Mouse (Mus musculus): ENCODE results near the gene Sephs2.
"Not testable (repeated sequence)": the region's sequence is repeated elsewhere in the genome, so short reads cannot be mapped to it uniquely, and the experiment has no call there.

The Sephs2 gene

DNA sequence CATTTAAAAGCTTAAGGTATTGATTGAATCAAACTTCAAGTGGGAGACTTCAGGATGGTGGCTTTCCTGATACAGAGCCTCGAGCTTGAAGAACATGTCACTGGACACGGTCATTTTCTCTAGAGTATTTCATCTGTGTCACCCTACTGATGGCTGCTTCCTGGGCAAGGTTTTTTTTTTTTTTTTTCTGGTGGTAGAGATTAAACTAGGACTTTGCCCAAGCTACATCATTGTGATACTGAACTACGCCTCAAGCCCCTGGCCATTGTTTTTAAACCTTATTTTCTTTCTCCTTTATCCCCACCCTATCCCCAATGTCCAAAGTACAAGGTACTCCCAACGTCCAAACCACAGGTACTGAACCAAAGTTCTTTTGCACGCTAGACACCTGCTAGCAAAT lies 3.2 kb downstream of the Sephs2 start:
- no peak for DNase-seq (ENCODE audit: low read depth)

DNA sequence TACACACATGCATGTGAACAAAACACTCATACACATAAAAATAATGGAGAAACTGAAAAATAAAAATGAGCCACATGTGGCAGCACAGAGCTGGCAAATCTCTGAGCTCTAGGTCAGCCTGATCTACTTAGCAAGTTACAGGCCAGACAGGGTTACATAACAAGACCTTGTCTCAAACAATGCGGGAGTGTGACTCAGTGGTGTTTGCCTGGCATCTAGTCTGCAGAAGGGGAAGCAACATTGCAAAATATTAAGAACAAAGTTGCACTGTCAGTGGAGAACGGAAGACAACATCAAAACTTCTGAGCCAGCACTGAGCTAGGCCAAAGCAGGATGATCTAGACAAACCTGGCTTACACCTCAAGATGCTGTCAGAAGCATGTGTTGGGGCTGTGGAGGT lies 3.6 kb downstream of the Sephs2 start:
- no peak for DNase-seq (ENCODE audit: low read depth)

DNA sequence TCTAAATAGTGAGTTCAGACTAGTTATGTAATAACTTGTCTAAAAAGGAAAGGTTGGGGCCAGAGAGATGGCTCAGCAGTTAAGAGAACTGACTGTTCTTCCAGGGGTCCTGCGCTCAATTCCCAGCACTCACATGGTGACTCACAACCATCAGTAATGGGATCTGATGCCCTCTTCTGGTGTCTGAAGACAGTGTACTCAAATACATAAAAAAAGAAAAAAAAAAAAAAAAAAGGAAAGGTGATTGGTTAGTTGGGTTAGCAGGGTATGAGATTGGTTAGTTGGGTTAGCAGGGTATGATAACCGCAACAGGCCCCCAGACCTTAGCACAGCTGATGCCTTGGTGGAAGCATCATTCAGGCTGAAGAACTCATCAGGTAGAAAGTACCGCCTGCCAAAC lies 10.3 kb downstream of the Sephs2 start:
- no peak for DNase-seq (ENCODE audit: low read depth)

DNA sequence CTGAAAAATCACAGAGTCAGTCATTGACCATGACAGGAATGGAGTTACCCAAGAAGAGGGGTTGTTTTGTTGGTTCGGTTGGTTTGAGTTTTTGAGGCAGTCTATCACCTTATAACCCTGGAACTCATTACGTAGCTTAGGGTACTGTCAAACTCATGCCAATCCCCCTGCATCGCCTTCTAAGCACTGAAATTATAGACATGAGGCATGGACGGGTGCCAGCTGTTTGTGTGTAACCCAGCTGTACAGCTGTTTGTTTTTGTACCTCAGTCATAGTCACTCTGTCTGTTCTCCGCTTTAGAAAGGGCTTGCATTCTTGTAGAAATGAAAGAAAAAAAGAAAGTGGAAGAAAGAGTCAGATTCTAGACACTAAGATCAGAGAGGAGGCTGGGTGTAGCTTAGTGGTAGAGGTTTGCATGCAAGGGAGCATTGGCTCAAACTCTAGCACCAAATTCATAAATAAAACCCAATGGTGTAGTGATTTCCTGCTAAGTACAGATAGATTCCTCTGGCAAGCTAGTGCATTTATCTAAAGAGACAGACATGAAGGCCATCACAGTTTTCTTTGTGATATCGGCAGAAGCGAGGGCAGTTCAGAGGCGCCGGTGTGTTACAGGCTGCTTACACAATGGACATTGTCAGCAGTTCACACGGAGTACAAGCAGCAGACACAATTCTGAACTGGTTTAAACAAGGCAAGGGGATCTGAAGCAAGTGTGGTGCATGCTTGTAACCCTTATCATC lies 11.5 kb downstream of the Sephs2 start:
- no peak for DNase-seq (ENCODE audit: low read depth)

DNA sequence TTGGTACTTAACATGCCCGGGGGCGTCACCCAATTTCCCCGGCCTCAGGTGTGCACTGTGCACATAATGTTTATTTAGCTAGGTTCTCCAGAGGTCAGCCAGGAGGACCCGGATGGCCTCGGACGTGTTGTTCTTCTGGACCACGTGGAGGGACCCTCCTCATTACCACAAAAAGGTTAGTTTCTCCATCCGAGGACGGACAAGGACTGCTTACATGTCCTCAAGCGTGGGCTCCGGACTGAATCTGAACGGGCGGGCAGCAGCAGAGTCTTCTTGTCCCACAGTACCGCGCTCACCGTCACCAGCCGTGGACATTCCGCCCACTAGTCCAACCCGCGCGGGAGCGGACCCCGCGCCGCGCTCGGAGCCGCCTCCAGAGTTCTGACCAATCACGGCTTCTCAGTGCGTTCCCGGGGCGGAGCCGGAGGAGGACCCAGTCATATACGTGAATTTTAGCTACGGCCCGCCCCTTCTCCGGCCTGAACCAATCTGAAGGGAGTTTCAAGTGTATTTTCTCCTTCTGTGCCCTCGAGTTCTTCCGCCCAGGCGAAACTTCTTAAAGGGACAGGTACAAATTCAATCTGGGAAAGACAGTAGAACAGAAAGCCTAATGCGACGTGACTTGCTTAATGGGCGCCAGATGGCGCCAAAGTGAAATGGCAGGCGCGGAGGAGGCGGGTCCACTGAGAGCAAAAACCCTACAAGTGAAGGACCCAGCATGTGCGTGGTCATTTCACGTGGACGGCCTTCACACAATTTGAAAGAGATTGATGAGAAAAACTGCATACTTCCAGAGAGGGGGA lies 13.3 kb downstream of the Sephs2 start, which contains the start of gene Dctpp1:
Gene Dctpp1, minus strand, starts transcription at position 401 of the 803 bp plus-strand sequence.
- DNase-seq (ENCODE audit: low read depth): peak; percentile 97

DNA sequence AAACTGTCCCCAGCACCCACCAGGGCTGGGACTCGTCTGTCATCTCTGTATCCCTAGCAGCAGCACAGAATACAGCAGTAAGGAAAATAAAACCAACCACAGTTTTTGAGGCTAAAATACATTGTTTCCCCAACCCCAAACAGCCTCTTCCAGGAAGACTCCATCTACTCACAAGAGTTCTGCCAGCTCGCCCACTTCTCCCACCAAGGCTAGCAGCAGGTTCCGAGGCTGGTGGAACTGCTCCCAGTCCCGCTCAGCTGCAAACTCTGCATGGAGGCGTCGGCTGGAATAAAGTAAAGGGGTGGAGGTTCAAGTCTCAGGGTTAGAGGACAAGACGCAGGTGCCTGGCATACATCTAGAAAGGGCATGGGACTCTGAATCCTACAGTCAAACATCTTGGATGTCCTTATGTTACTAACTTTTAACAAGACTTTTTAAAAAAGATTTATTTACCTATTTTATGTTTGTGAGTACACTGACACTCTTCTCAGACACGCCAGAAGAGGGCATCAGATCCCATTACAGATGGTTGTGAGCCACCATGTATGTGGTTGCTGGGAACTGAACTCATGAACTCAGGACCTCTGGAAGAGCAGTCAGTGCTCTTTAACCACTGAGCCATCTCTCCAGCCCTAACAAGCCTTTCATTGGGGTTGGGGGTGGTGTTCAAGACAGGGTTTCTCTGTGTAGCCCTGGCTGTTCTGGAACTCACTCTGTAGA lies 14.5 kb downstream of the Sephs2 start:
- no peak for DNase-seq (ENCODE audit: low read depth)

DNA sequence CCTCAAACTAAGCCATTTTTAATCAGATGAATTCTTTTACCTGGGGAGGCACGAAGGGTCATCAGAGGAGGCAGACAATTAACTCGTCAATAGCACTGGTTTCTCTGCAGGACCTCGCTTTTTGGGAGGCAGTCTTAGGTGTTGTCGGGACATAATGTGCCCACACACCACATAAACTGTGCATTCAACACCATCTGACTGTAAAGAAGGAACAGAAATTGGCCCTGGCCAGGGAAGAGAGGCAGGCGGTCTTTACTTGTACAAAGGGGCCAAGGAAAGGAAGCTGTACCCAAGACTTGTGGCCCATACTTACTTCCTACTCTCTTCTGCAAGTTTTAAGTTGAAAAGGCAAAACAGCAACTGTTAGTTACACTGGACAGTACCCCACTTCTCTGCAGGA lies 17.3 kb downstream of the Sephs2 start:
- DNase-seq (ENCODE audit: low read depth): no peak

DNA sequence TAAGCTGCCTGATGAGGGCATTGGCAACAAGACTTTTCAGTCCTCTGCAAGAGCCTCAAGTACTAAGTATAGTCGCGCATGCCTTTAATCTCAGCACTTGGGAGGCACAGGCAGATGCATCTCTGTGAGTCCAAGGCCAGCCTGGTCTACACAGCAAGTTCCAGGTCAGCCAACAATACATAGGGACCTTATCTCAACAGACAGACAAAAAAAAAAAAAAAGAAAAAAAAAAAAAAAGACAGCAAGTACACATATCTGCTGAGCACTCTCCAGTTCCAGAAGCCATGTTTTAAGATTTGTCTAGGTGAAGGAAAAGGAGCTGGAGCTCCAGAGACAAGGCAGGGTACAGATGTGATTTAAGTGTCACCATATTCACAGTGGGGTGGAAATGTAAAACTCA lies 17.9 kb downstream of the Sephs2 start:
- DNase-seq (ENCODE audit: low read depth): no peak

DNA sequence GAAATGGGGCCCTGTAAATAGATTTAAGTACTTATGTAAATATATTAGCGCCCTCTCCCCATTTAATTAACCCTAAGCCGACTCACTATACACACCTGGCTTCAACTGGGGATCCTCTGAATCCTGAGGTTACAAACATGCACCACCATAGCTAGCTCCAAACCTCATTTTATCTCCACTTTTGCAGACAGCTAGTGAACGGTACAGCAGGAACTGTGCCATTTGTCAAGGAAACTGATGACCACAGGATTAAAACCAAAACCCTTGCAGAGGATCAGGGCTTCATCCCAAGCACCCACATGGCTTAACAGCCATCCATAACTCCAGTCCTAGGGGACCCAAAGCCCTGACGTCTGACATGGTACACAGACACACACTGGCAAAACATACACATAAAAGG lies 18.8 kb downstream of the Sephs2 start:
- no peak for DNase-seq (ENCODE audit: low read depth)

DNA sequence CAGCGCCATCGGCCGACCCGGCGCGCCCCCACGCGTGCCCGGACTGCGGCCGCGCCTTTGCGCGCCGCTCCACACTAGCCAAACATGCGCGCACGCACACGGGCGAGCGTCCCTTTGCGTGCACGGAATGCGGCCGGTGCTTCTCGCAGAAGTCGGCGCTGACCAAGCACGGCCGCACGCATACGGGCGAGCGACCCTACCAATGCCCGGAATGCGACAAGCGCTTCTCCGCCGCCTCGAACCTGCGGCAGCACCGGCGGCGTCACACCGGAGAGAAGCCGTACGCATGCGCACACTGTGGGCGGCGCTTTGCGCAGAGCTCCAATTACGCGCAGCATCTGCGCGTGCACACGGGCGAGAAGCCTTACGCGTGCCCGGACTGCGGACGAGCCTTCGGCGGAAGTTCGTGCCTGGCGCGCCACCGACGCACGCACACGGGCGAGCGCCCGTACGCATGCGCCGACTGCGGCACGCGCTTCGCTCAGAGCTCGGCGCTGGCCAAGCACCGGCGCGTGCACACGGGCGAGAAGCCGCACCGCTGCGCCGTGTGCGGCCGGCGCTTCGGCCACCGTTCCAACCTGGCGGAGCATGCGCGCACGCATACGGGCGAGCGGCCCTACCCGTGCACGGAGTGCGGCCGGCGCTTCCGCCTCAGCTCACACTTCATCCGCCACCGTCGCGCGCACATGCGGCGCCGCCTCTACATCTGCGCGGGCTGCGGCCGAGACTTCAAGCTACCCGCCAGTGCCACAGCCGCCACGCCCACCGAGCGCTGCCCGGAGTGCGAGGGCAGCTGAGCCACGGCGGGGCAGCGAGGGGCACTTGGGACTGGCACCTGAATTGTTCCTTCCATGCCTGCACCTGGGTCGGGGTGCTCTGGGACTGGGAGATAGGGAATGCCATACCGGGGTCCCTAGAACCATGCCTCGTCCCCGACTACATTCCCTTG lies 19.8 kb downstream of the Sephs2 start:
- DNase-seq (ENCODE audit: low read depth): peak; percentile 94

DNA sequence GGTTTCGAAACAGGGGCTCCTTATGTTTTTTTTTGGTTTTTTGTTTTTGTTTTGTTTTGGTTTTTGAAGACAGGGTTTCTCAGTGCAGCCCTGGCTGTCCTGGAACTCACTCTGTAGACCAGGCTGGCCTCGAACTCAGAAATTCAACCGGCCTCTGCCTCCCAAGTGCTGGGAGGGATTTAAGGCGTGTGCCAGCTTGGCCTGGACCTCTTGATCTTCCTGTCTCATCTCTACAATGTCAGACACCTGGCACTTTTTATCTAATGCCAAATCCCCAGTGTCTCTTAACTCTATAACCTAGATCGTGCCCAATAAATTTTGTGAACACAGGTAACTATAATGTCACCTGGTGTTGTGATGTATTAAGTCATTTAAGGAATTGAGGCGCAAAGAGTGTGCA lies 20.5 kb downstream of the Sephs2 start:
- DNase-seq (ENCODE audit: low read depth): no peak

DNA sequence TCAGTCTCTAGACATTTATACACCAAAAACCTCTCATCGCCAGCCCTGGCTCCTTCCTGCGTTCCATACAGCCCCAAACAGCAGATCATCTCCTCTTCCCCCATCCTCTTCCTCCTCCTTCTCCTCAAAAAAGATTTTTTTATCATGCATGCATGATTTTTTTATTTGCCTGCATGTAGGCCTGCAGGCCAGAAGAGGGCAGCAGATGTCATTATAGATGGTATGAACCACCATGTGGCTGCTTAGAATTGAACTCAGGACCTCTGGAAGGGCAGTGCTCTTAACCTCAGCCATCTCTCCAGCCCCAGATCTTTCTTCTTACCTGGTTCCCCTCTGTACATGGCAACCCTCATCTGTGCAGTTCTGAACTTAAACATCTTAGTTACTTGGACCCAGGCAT lies 21.4 kb downstream of the Sephs2 start:
- DNase-seq (ENCODE audit: low read depth): no peak

DNA sequence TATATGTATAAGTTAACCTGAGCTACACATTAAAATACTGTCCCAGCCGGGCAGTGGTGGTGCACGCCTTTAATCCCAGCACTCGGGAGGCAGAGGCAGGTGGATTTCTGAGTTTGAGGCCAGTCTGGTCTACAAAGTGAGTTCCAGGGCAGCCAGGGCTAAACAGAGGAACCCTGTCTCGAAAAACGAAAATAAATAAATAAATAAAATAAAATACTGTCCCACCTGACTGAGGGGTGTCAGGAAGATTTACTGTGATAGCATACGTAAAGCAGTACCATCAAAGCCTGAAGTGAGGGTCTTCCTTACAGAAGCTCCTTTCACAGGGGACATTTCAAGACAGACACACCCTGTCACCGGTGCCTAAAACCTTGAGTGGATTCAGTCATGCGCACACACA lies 23.3 kb downstream of the Sephs2 start:
- not testable (repeated sequence) for DNase-seq (ENCODE audit: low read depth)

DNA sequence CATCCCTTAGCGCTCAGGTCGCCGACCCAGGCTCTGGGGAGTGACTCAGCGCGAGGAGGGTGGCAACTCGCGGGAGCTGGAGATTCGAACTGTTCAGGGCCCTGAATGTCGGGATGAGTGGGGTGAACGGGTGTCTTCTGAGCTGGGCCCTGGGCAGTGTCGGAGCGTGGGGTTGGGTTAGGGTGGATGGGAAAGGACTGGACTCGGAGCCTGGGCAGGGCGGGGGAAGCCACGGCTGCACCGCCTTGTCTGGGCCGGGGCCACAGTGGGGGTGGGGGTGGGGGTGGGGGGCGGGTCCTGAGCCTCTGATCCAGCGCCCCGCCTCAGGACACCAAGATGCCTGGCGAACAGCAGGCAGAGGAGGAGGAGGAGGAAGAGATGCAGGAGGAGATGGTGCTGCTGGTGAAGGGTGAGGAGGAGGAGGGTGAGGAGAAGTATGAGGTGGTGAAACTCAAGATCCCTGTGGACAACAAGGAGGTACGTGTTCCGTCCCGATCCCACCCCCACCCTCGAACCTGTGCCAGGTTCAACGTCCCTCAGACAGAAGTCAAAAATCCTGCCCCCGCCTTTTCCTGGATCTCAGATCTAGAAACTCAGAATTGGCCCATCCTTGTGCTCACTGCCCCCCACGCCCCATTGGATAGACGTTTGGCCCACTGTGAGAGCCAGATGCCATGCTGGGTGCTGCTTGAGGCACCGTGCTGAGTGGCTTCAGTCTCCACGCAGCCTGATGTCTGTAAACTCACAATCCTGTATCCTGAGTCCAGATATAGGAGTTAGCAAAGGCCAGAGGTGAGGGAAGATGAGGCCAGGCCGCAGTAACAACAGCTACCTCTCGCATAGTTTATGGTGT lies 29.0 kb downstream of the Sephs2 start:
- no peak for DNase-seq (ENCODE audit: low read depth)

DNA sequence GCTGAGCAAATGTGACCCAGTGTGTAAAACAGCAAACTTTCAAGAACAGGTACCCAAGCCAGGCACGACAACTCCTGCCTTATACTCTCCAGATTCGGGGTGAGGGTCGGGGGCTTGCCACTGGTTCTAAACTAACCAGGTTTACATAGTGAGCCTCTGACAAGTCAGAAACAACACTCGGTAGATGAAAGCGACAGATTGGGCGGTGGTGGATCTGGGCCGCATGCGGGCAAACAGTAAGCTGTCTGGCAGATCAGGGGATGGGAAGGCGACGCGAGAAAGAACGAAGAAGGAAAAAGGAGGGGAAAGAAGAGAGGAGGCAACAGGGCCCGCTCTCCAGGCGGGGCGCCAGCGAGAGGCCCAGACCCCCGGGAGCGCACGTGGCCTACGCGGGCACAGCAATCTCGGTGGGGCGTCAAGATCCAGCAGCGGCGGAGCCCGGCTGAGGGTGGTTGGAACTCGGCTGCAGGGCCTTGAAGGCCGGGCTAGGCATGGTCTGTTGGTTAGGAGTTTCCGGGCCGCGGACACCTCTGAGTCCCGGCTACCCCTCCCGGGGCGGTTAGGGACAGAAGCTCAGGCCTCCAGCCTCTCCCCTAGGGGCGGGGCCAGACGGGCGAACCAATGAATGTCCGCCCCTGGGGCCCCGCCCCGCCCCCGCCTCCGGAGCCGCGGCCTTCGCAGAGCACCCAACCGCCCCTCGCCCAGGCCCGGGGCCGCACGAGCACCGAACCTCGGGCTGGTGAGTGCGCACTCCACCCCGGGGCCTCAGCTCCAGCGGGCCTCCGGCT lies 29.8 kb downstream of the Sephs2 start, which contains the start of gene Zfp771:
Gene Zfp771, plus strand, starts transcription at position 405 of the 788 bp plus-strand sequence.
- DNase-seq (ENCODE audit: low read depth): peak; percentile 90

DNA sequence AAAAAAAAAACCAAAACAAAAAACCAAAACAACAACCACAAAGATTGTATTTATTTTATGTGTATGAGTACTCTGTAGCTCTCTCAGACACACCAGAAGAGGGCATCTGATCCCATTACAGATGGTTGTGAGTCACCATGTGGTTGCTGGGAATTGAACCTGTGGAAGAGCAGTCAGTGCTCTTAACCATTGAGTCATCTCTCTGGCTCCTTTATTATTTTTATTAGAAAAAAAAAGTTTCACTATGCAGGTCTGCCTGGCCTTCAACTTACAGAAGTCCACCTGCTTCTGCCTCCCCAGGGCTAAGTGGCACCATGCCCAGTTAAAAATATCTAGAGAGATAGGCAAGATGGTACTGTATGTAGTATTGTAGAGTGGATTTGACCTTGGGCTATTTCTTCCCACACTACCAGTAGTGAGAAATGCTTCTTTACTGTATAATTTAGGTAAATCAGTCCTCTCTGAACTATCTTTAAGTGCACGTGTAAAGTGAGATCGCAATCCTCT lies 30.4 kb downstream of the Sephs2 start:
- no peak for DNase-seq (ENCODE audit: low read depth)

DNA sequence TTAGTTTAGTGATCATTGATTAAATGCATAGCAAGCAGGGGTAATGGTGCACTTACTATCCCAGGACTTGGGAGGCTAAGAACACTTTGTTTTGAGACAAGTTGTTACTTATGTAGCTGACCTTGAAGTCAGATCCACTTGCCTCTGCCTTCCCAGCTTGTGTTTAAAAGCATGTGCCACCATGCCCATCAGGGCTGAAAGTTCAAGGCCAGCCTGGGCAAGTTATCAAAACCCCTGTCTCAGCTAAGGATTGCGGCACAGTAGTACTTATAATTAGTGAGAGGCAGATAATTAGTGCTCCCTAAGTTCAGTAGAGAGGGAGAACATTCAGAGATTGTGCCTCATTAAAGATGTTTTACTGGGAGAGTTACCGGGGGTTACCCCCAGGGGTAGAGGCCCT lies 39.1 kb downstream of the Sephs2 start:
- no peak for DNase-seq (ENCODE audit: low read depth)

DNA sequence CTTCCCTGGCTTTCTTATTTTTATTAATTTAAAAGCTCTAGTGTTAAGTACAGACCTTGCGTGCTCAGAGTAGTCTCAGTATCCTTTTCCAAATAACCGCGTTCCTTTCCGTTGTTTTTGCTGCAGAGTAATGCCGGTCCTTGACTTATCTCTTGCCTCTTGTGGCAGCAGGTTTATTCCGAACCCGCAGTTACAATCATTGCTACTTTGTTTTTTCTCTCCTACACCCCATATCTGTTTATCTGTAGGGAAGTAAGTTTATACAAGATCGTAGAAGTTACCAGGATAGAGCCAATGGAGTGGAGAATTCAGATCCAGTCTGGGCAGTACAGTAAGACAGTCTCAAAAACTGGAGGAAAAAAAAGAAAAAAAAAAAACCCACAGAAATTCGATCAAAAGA lies 40.1 kb downstream of the Sephs2 start:
- no peak for DNase-seq (ENCODE audit: low read depth)

DNA sequence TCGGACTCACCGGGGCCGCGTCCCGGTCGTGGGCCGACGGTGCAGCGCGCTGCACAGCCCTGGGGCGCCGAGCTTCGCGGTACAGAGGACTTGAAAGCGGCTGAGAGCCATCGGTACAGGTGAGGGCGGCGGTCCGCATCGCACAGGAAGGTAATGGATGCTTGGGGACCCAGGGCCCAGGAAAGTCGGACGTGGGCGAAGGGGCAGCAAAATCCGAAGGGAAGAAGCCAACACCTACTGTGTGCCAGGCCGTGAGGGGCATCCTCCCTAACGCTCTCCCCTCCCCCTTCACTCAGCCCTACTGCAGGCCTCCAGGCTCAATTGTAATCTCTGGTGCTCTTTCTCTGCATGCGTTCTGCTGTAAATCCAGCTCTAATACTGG lies 40.5 kb downstream of the Sephs2 start:
- no peak for DNase-seq (ENCODE audit: low read depth)

All from c-Kit-positive CD71-negative TER-119-negative erythroid progenitor cells, embryonic 14.5 days (primary cell).